Mouse (Mus musculus) cerebellum, adult 11 months (tissue): ENCODE results near the gene Gm44790.

Experiments used
- DNase-seq: peaks from one replicate; pipeline ENCODE4 v3.0.0; 2022

Gene Gm44790

DNA sequence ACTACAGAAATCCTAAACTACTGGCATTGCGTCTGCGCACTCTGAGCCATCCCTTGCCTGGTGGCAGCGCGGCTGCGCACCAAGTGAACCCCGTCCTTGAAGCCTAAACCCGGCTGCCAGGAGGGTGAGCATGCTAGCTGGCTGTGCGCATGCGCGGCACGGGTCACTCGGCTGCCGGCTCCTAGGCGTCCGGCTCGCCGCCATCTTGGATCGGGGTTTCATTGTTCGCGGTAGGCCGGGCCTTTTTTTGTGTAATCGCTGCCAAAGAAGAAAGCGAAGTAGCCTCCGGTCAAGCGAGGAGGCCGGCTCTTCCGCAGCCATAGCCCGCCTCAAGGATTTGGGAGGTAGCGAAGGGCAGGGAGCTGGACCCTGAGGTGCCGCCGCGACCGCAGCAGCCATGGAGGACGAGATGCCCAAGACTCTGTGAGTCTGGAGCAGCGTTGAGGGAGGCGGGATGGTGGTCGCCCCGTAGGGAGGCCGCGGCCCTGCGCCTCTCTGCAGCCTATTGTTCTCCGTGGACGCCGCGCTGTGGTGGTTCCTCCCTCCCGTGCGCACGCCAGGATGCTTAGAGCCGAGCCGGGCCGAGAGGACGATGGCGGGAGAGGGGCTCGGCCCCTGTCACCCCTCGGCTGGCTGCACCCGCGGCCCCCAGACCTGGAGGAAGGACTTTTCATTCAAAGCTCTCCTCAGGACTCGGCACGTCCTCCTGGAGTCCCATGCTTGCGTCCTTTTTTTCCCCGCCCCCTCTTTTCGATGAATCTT lies 22.2 kb upstream of the Gm44790 start, which contains the start of gene Tia1:
TSS of gene Tia1 (plus strand) at position 120 of the 762 bp plus-strand sequence.
- peak; percentile 98 for DNase-seq

GRCm38 (mm10) chr6:86404996-86405395 lies 21.5 kb upstream of the Gm44790 start:
- no peak for DNase-seq

DNA sequence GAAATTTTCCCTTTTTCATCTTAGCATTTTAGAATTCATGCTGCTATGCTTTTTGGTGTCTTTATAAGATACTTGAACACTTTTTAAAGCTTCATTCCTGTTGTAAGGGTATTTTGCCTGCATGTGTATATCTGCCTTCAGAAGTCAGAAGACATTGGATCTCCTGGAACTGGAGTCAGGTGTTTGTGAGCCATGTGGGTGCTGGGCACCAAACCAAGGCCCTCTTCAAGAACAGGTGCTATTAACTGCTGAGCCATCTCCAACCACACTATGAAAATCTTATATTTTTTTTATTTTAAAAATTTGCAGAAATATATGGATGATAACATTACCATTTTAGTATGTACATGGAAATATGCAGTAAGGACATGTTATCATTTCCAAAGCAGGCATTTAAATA lies 20.2 kb upstream of the Gm44790 start:
- no peak for DNase-seq

DNA sequence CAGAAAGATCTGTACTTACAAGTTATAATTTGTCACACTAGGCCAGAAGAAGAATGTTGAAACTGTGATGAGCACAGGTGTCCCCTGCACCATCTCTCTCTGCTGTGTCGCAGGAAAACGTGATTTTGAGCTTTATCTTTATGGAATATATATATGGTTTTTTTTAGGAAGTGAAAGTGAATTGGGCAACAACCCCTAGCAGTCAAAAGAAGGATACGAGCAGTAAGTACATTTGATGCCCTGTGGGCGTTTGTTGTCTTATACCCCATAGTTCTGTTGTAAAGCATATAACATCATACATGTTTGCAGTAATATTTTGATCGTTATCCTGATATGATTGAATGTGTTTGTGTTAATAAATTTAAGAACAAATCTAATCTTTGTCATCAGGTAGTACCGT lies 7.7 kb upstream of the Gm44790 start:
- no peak for DNase-seq

GRCm38 (mm10) chr6:86419239-86419638 lies 7.2 kb upstream of the Gm44790 start:
- no peak for DNase-seq

- no peak for DNase-seq
Measured at GRCm38 (mm10) chr6:86420491-86420890, 6.0 kb upstream of the Gm44790 start.

GRCm38 (mm10) chr6:86431531-86431930 lies 5.1 kb downstream of the Gm44790 start:
- DNase-seq, result no peak

DNA sequence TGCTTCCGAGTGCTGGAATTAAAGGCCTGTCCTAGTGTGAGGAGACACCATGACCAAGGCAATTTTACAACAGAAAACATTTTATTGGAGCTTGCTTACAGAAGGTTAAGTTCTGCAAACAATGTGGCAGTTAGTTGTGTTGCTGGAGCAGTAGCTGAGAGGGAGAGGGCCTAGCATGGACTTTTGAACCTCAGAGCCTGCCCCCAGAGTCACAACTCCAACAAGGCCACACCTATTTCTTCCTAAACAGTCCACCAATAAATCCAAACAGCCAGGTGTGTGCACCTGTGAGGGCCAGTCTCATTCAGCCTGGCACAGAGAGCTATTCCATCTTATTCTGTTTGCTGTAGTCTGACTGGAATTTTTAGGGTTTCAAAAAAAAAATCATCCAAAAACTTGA lies 7.2 kb downstream of the Gm44790 start:
- no peak for DNase-seq

GRCm38 (mm10) chr6:86437711-86438110 lies 11.3 kb downstream of the Gm44790 start:
- DNase-seq, result peak; percentile 39

DNA sequence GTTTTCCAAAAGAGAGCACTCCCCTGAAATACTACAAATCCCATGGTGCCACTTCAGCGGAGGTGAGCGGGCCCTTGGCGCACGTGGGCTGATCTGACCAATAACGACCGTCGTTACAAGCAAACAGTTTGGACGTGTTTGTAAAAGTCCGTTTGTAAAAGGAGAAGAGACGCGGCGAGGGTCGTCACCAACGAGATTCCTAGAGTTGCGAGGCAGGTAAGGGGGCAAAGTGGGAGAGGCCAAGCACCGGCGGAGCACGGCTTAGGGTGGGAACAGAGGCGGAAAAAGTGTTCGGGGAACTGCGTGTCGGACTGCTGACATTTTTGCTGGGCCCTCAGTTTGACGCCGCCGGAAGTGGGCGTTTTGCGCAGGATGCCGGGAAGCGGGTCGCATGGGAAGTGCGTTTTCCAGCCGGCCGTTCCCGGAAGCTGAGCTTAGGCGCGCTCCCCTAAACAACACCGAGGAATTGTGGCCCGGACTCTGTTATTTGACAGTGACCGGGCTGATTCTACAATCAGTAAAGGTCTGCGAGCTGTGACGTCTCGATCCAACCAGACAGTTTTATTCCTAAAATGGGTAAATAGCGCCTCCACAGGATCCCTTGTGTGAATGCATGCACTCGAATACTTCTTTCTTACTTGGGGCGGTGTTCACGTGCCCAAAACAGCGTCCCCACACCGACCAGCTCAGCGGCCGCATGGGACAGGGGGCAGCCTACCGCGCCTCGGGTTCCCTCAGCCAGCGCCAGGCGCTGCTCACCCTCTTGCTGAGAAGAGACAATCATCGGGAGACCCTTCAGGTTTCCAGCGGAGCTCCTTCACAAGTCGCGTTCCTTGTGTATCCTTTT lies 12.0 kb downstream of the Gm44790 start, which contains the start of gene C87436:
TSS of gene C87436 (plus strand) at position 103 of the 847 bp plus-strand sequence.
- peak; percentile 91 for DNase-seq

DNA sequence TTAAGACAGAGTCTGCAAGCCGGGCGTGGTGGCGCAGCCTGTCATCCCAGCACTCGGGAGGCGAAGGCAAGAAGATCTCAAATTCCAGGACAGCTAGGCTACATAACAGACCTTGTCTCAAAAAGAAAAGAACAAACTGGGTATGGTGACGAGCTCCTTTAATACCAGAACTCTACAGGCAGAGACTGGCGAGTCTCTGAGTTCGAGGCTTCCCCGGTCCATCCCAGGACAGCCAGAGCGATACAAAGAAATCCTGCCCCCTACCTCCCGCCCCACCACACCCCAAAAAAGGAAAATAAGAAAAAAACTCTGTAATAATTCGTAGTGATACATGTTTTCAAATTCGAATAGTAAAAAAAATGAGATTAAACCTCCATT lies 12.7 kb downstream of the Gm44790 start:
- DNase-seq, result no peak

DNA sequence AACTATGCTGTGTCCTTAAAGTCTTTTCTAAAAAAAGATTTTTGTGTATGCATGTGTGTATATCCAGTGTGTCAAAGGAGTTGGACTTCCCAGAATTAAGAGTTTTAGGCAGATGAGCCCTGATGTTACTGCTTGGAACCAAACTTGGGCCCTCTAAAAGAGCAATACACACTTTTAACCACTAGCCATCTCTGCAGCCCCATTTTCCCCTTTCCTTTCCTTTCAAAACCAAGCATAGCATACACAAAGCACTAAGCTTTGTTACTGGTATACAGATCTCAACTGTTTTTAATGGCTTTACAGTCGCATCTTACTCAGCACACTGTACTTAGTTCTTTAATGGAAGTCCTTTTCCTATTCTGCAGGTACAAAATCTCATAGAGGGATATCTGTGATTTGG lies 13.1 kb downstream of the Gm44790 start:
- DNase-seq, result no peak

DNA sequence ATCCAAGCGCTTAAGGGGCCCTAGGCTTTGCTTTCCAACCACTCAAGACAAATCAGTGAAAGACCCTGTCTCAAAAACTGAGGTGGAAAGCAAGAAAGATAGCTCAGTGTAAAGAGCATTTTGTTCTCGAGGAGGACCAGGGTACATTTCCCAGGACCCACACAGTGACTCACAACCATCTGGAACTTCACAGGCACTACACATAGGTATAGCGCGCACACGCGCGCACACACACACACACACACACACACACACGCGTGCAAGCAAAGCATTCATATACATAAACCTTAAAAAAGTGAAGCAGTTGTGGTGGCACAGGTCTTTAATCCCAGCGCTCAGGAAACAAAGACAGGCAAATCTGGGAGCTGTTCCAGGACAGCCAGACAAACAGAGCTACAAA lies 15.1 kb downstream of the Gm44790 start:
- DNase-seq, result no peak

- DNase-seq, result no peak
Measured at GRCm38 (mm10) chr6:86445551-86445950, 19.1 kb downstream of the Gm44790 start.

GRCm38 (mm10) chr6:86446927-86447568 lies 20.6 kb downstream of the Gm44790 start:
- DNase-seq, result no peak

- DNase-seq, result no peak
Measured at GRCm38 (mm10) chr6:86456727-86457126, 30.3 kb downstream of the Gm44790 start.

DNA sequence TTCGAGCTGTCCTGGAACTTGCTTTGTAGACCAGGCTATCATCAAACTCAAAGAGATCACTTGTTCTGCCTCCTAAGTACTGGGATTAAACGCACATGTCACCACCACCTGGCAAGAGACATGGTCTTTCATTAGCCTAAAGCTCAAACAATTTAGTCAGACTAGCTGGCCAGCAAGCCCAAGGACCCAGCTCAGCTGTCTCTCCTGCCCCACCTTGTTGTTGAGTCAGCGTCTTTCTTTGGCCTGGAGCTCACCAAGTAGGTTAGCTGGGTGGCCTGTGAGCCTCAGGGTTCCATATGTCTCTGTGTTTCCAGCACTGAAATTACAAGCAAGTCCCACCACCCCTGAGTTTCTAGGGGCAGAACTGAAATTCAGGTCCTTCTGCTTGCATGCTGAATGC lies 36.6 kb downstream of the Gm44790 start:
- DNase-seq, result no peak

GRCm38 (mm10) chr6:86471317-86471716 lies 44.9 kb downstream of the Gm44790 start:
- no peak for DNase-seq

- DNase-seq, result no peak
Measured at GRCm38 (mm10) chr6:86471760-86472099, 45.3 kb downstream of the Gm44790 start.

- DNase-seq, result peak; percentile 100
Measured at GRCm38 (mm10) chr6:86472100-86472955, 45.9 kb downstream of the Gm44790 start.

- DNase-seq, result peak; percentile 31
Measured at GRCm38 (mm10) chr6:86473077-86473476, 46.6 kb downstream of the Gm44790 start.

DNA sequence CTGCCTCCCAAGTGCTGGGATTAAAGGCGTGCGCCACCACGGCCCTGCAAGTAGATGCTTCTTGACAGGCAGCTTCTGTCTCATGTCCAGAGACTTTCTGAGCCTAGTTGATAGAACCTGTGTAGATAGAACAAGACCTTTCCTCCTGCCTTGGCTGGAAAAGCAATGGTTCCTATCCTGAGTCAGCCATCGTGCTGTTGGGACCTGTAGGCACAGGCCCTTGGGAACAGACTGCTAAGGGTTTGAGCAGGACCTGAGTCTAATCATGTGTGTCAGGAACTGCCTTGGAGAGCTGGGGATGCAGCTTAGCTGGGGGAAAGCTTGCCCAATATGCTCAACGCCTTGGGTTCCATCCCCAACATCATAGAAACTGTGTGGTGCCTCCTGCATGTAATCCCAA lies 47.6 kb downstream of the Gm44790 start:
- no peak for DNase-seq
